11 mouse cellular contexts compared by ENCODE assay signal in the genomic region with DNA sequence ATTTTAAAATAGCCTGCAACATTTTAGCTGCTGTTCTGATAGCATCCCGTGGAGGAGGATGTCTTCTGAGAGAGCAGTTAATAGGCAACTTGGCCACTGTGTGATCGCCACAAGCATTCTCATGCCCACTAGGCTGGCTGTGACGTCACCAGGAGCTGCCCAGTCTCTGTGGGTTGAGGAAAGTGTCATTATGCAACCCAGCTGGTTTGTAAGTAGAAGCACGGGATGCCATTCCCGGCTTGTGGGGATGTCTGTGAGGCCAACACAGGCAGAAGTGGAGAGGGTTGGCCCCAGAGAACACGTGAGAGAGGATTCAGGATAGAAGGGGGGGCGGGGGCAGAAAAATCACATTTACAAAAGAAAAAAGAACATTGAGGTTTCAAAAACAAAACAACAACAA.
DNase-seq lines count a peak whose midpoint lies in the region; ATAC-seq and TF ChIP-seq lines count a peak whose summit lies in the region.
"Had no signal": no experiment of that assay in that cellular context is flagged by ENCODE, and none has a peak within 500 bp of the region (broad histone marks: within the 10 kb centered on the region; RNA-seq: fewer than 3 reads in every experiment).

No protein-coding gene starts in this region.

- no peak overlapping the region for H3K9ac ChIP-seq in liver, postnatal 0 days (replicated peaks)
- H3K9ac ChIP-seq in liver, embryonic 12.5 days, result no peak overlapping the region
- H3K9ac ChIP-seq in kidney, embryonic 15.5 days, result no peak overlapping the region
- no peak overlapping the region for H3K9ac ChIP-seq in stomach, postnatal 0 days (ENCODE audit: low read length)

- 0 out of 2 replicates have a peak, but pooled peaks cover 2% of the 10 kb centered on the region for H3K4me1 ChIP-seq in liver, postnatal 0 days (ENCODE audit: insufficient read depth)
- no peaks in the 10 kb centered on the region for H3K4me1 ChIP-seq in liver, embryonic 12.5 days
- peaks cover 78% of the 10 kb centered on the region for H3K4me1 ChIP-seq in kidney, embryonic 15.5 days
- peaks cover 86% of the 10 kb centered on the region for H3K4me1 ChIP-seq in limb, embryonic 10.5 days
- H3K4me1 ChIP-seq in stomach, postnatal 0 days (replicated peaks; ENCODE audit: control insufficient read depth, insufficient read depth), result no peaks in the 10 kb centered on the region

- ATAC-seq in liver, postnatal 0 days, result no peak
- ATAC-seq in liver, embryonic 12.5 days, result no peak
- no peak for ATAC-seq in kidney, embryonic 15.5 days (replicated peaks; ENCODE audit: low FRiP score)
- ATAC-seq in stomach, postnatal 0 days (ENCODE audit: low FRiP score, low TSS enrichment), result 0 out of 2 replicates have a peak, but pooled peaks have one; percentile 26
- no peak for ATAC-seq in megakaryocyte, adult 5-6 weeks (ENCODE audit: poor library complexity, severe bottlenecking)

- peak; percentile 17 for DNase-seq in liver, postnatal 0 days
- peak; percentile 55 to 57 for DNase-seq in frontal cortex, postnatal 36 days (ENCODE audit: low spot score in 2 of 2)
- no peak for DNase-seq in limb, embryonic 10.5 days (ENCODE audit: low spot score)
- DNase-seq in stomach, postnatal 0 days (ENCODE audit: low spot score), result no peak
- DNase-seq in urinary bladder, postnatal 10 days (ENCODE audit: low spot score), result no peak

- no peaks in the 10 kb centered on the region for H3K27me3 ChIP-seq in liver, postnatal 0 days (ENCODE audit: insufficient read depth, low read length)
- H3K27me3 ChIP-seq in liver, embryonic 12.5 days (replicated peaks), result no peaks in the 10 kb centered on the region
- no peaks in the 10 kb centered on the region for H3K27me3 ChIP-seq in kidney, embryonic 15.5 days
- no peaks in the 10 kb centered on the region for H3K27me3 ChIP-seq in limb, embryonic 10.5 days (ENCODE audit: low read depth, poor library complexity, severe bottlenecking)
- H3K27me3 ChIP-seq in stomach, postnatal 0 days (ENCODE audit: control insufficient read depth, insufficient read depth, low read length), result no peaks in the 10 kb centered on the region

- no peak overlapping the region for H3K4me3 ChIP-seq in liver, postnatal 0 days (ENCODE audit: low read depth, low read length)
- no peak overlapping the region for H3K4me3 ChIP-seq in liver, embryonic 12.5 days
- no peak overlapping the region for H3K4me3 ChIP-seq in kidney, embryonic 15.5 days (replicated peaks)
- no peak overlapping the region for H3K4me3 ChIP-seq in limb, embryonic 10.5 days
- H3K4me3 ChIP-seq in stomach, postnatal 0 days (ENCODE audit: low read depth, low read length), result no peak overlapping the region
- H3K4me3 ChIP-seq: erythroblast, embryonic 14.5 days had no signal

- no peak overlapping the region for H3K4me2 ChIP-seq in liver, postnatal 0 days (ENCODE audit: low read depth, low read length)
- H3K4me2 ChIP-seq in liver, embryonic 12.5 days, result no peak overlapping the region
- H3K4me2 ChIP-seq in kidney, embryonic 15.5 days, result no peak overlapping the region
- H3K4me2 ChIP-seq in stomach, postnatal 0 days (replicated peaks; ENCODE audit: low read depth), result no peak overlapping the region

- WGBS in liver, postnatal 0 days (ENCODE audit: insufficient replicate concordance), result 42% methylated on average over 7 of the region's 7 CpGs
- 46% methylated on average over 7 of the region's 7 CpGs for WGBS in liver, embryonic 12.5 days (ENCODE audit: insufficient replicate concordance)
- WGBS in kidney, embryonic 15.5 days, result 38% methylated on average over 7 of the region's 7 CpGs
- WGBS in limb, embryonic 10.5 days, result 59% methylated on average over 7 of the region's 7 CpGs
- 41% methylated on average over 7 of the region's 7 CpGs for WGBS in stomach, postnatal 0 days

- TF ChIP-seq EP300 in liver, postnatal 0 days (IDR thresholded peaks at IDR 0.05; ENCODE audit: low read depth), result no peak
- no peak for TF ChIP-seq EP300 in stomach, postnatal 0 days (optimal IDR thresholded peaks at IDR 0.05)

- H3K36me3 ChIP-seq in liver, postnatal 0 days (replicated peaks; ENCODE audit: insufficient read depth, low read length), result no peaks in the 10 kb centered on the region
- no peaks in the 10 kb centered on the region for H3K36me3 ChIP-seq in liver, embryonic 12.5 days
- H3K36me3 ChIP-seq in kidney, embryonic 15.5 days, result no peaks in the 10 kb centered on the region
- H3K36me3 ChIP-seq in limb, embryonic 10.5 days, result 0 out of 2 replicates have a peak, but pooled peaks cover 5% of the 10 kb centered on the region
- H3K36me3 ChIP-seq in stomach, postnatal 0 days (ENCODE audit: control insufficient read depth, insufficient read depth, low read length), result no peaks in the 10 kb centered on the region
- H3K36me3 ChIP-seq: G1E had no signal

- no peak overlapping the region for H3K27ac ChIP-seq in liver, postnatal 0 days (ENCODE audit: low read depth)
- H3K27ac ChIP-seq in liver, embryonic 12.5 days, result no peak overlapping the region
- peak overlapping the region; percentile 67 for H3K27ac ChIP-seq in kidney, embryonic 15.5 days
- peak overlapping the region; percentile 78 for H3K27ac ChIP-seq in limb, embryonic 10.5 days
- H3K27ac ChIP-seq in stomach, postnatal 0 days (replicated peaks), result 0 out of 2 replicates have a peak overlapping the region, but pooled peaks have one; percentile 8
- H3K27ac ChIP-seq: macrophage had no signal

- no peak for TF ChIP-seq CTCF in liver, postnatal 0 days (IDR thresholded peaks at IDR 0.05; ENCODE audit: low read depth)
- TF ChIP-seq CTCF in stomach, postnatal 0 days (IDR thresholded peaks at IDR 0.05; ENCODE audit: low read depth), result no peak

- no peaks in the 10 kb centered on the region for H3K9me3 ChIP-seq in liver, postnatal 0 days (ENCODE audit: low read length)
- no peaks in the 10 kb centered on the region for H3K9me3 ChIP-seq in liver, embryonic 12.5 days (replicated peaks)
- no peaks in the 10 kb centered on the region for H3K9me3 ChIP-seq in kidney, embryonic 15.5 days (replicated peaks)
- no peaks in the 10 kb centered on the region for H3K9me3 ChIP-seq in limb, embryonic 10.5 days (replicated peaks)
- H3K9me3 ChIP-seq in stomach, postnatal 0 days (ENCODE audit: control insufficient read depth, low read length), result no peaks in the 10 kb centered on the region

Comparison
In these comparisons a context has a peak if more than half of its experiments do, and no peak if none do; other contexts are left out.
1. DNase-seq: peak in liver, postnatal 0 days (single experiment) and frontal cortex, postnatal 36 days (2 of 2); none in limb, embryonic 10.5 days (single experiment), stomach, postnatal 0 days (single experiment) and urinary bladder, postnatal 10 days (single experiment).
2. H3K27ac ChIP-seq: peak in kidney, embryonic 15.5 days (single experiment), limb, embryonic 10.5 days (single experiment) and stomach, postnatal 0 days (single experiment); none in liver, postnatal 0 days (single experiment) and liver, embryonic 12.5 days (single experiment).